Mouse (Mus musculus) ES-Bruce4 (cell line): ENCODE measurements around the gene Pld2. TPM values are rescaled to one million over a fixed set of nuclear protein-coding genes. Genes with fewer than 3 reads are reported as not detected.

Experiments used
- H3K27ac ChIP-seq: 2 replicates; pipeline ENCODE4 v1.5.1; 2012; ENCODE audit warnings: low read length, inconsistent platforms; ENCODE audit not compliant: insufficient read depth
- H3K27me3 ChIP-seq: 2 replicates; pipeline ENCODE4 v1.6.1; 2012; ENCODE audit warnings: mild to moderate bottlenecking, low read length, inconsistent platforms; ENCODE audit not compliant: control insufficient read depth, poor library complexity, insufficient read depth, severe bottlenecking
- H3K36me3 ChIP-seq: 2 replicates; pipeline ENCODE4 v1.6.1; 2012; ENCODE audit warnings: inconsistent platforms, mild to moderate bottlenecking, low read length, moderate library complexity; ENCODE audit not compliant: control insufficient read depth, poor library complexity, insufficient read depth, severe bottlenecking
- H3K4me1 ChIP-seq: one replicate; pipeline ENCODE4 v1.8.1; 2011; ENCODE audit warnings: low read length; ENCODE audit not compliant: control insufficient read depth, insufficient read depth
- H3K4me3 ChIP-seq: 2 replicates; pipeline ENCODE4 v1.5.1; 2011; ENCODE audit warnings: low read depth, mild to moderate bottlenecking, low read length
- H3K9ac ChIP-seq: 2 replicates; pipeline ENCODE4 v1.6.1; 2012; ENCODE audit warnings: low read depth, mild to moderate bottlenecking, inconsistent platforms; ENCODE audit not compliant: poor library complexity, severe bottlenecking
- H3K9me3 ChIP-seq: replicated peaks from 2 replicates; pipeline ENCODE4 v1.6.1; 2012; ENCODE audit warnings: mild to moderate bottlenecking, low read length, inconsistent platforms; ENCODE audit not compliant: control insufficient read depth, poor library complexity, insufficient read depth, severe bottlenecking
- CTCF ChIP-seq: IDR thresholded peaks from one replicate; pipeline ENCODE4 v1.8.1; 2011; ENCODE audit warnings: low read depth, low read length
- EP300 ChIP-seq: IDR thresholded peaks from 2 replicates; pipeline ENCODE4 v1.6.1; 2011; ENCODE audit warnings: low read depth, low read length; ENCODE audit not compliant: insufficient read depth
- POLR2A ChIP-seq: IDR thresholded peaks from one replicate; pipeline ENCODE4 v1.8.1; 2011; ENCODE audit warnings: low read length; ENCODE audit not compliant: insufficient read depth
- polyA plus RNA-seq: library from polyadenylated mRNA; stranded (reverse); fragments of >200 nt; gene quantifications from 2 replicates; pipeline ENCODE4 v1.2.4, GENCODE M21; 2011; ENCODE audit warnings: low read depth; ENCODE audit not compliant: missing spikeins, insufficient read depth, insufficient read length

Pld2 gene
- 7.3 and 8.3 TPM in 2 replicates for polyA plus RNA-seq

DNA sequence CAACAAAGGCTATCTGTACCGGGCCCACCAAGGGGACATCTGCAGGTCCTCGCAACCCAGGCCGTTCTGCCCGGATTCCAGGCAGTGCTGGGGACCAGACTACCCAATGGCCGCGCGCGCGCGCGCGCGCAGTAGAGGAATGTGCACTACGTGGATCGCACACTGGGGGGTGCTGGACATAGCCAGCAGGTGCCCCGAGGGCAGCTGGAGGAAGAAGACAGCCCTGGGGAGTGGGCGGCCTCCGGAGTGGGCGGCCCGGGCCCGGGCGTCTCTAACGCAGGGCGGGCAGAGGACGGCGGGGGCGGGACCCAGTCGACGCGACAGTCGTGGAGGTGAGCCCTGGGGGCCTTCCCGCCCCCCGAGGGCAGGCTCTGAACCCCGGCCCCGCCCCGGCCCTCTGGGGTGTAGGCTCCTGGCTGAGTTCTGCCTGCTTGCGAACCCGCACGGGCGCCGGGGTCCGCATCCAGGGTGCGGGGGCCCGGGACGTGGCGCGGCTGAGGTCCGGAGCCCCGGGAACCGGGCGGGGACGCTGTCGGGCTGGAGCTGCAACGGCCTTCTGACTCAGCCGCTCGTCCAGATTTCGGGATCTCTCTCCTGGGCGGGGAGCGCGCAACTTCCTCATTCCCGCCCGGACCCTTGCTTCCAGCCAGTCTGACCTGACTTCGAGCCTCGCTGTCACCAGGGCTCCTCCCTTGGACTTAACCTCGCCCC, at the start of gene Pld2:
Gene Pld2, plus strand, starts transcription at position 188 of the 711 bp plus-strand sequence.
- Histone ChIP-seq H3K4me3 (peak within 1 kb of the TSS; percentile 78), H3K4me1 (no peaks in the 10 kb centered on the region), H3K9me3 (no peaks in the 10 kb centered on the region), H3K36me3 (no peaks in the 10 kb centered on the region), H3K9ac (peak within 1 kb of the TSS; percentile 65), H3K27ac (no peak within 1 kb of the TSS), H3K27me3 (no peaks in the 10 kb centered on the region)
- peak; percentile 27 for TF ChIP-seq CTCF
- TF ChIP-seq EP300, result peak; percentile 39; the same call in 1 of the 2 replicates
- no peak for TF ChIP-seq POLR2A

- Histone ChIP-seq H3K9me3 (no peaks in the 10 kb centered on the region), H3K4me1 (no peaks in the 10 kb centered on the region), H3K27me3 (no peaks in the 10 kb centered on the region), H3K27ac (no peak overlapping the region), H3K36me3 (no peaks in the 10 kb centered on the region), H3K9ac (no peak overlapping the region), H3K4me3 (no peak overlapping the region)
- TF ChIP-seq CTCF (no peak), POLR2A (no peak), EP300 (no peak)
Observed at GRCm38 (mm10) chr11:70499566-70500475, 40.0 kb upstream of the Pld2 start.

- Histone ChIP-seq H3K4me3 (no peak overlapping the region), H3K27ac (no peak overlapping the region), H3K27me3 (no peaks in the 10 kb centered on the region), H3K36me3 (no peaks in the 10 kb centered on the region), H3K4me1 (peaks cover 3% of the 10 kb centered on the region), H3K9me3 (no peaks in the 10 kb centered on the region), H3K9ac (no peak overlapping the region)
- TF ChIP-seq EP300 (no peak), POLR2A (no peak), CTCF (no peak)
Observed at GRCm38 (mm10) chr11:70500476-70500812, 39.4 kb upstream of the Pld2 start.

DNA sequence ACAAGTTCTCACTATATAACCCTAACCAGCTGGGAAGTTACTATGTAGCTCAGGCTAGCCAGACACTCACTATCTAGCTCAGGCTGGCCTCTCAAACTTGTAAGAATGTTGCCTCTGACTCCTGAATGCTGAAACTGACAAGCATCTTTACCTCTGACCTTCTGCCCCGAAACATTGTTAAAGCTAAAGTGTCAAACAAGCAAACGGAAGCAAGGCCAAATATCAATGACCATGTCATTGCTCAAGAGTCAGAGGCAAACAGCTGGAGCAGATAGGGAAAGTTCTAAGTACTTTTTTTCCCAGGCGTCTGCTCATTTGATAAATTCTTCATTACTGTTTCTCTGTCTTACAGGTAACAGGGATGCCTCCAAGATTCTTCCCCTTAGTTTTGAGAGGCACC, 37.8 kb upstream of the Pld2 start:
- TF ChIP-seq CTCF (no peak), EP300 (no peak), POLR2A (no peak)
- H3K4me1 ChIP-seq, result peaks cover 3% of the 10 kb centered on the region
- H3K36me3 ChIP-seq, result no peaks in the 10 kb centered on the region
- H3K27ac ChIP-seq, result no peak overlapping the region
- H3K4me3 ChIP-seq, result no peak overlapping the region
- H3K9me3 ChIP-seq, result no peaks in the 10 kb centered on the region
- H3K27me3 ChIP-seq, result no peaks in the 10 kb centered on the region
- H3K9ac ChIP-seq, result no peak overlapping the region

- H3K4me3 ChIP-seq, result peak within 1 kb of the TSS; percentile 9; the same call in 1 of the 2 replicates
- H3K27ac ChIP-seq, result no peak within 1 kb of the TSS
- TF ChIP-seq POLR2A, result no peak
- peak; percentile 51; the same call in 1 of the 2 replicates for TF ChIP-seq EP300
- H3K36me3 ChIP-seq, result no peaks in the 10 kb centered on the region
- H3K9ac ChIP-seq, result no peak within 1 kb of the TSS
- H3K27me3 ChIP-seq, result no peaks in the 10 kb centered on the region
- peaks cover 3% of the 10 kb centered on the region for H3K4me1 ChIP-seq
- no peaks in the 10 kb centered on the region for H3K9me3 ChIP-seq
Observed at GRCm38 (mm10) chr11:70504970-70505369, 34.9 kb upstream of the Pld2 start, which contains the start of gene Tm4sf5. TSS of gene Tm4sf5 (plus strand) at chr11:70505244.

DNA sequence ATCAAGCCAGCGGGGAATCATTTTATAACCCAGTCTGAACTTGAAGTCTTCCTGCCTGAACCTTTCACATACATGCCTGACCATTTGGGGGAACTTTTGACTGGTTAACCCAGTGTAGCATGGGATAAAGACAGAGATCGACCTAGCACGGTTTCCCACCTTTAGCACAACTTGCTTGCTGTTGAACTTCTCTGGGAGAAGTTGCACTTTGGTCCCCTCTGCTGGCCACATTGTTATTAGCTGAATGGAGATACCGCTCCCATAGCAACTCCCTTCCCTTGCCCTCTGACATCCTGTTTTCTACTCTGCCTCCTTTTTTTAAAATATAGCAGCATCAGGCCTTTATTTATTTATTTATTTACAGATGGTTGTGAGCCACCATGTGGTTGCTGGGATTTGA, 33.5 kb upstream of the Pld2 start:
- Histone ChIP-seq H3K9me3 (no peaks in the 10 kb centered on the region), H3K36me3 (no peaks in the 10 kb centered on the region), H3K9ac (no peak overlapping the region), H3K4me1 (peaks cover 5% of the 10 kb centered on the region), H3K4me3 (no peak overlapping the region), H3K27ac (no peak overlapping the region), H3K27me3 (no peaks in the 10 kb centered on the region)
- peak; percentile 48 for TF ChIP-seq CTCF
- TF ChIP-seq EP300, result no peak
